31 mouse cellular contexts compared by ENCODE assay signal in the genomic region with DNA sequence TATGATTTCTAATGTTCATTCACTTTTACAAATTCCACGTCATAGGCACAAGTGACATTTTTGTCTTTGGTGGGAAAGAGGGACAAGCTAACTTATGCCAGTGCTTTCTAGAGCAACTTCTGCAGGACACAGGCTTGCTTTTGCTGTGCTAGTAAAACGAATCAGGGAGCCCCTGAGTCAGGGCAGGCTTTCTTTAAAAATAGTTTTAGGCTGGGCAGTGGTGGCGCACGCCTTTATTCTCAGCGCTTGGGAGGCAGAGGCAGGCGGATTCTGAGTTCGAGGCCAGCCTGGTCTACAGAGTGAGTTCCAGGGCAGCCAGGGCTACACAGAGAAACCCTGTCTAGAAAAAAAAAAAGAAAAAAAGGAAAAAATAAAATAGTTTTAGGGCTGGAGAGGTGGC.
"Had no signal": no experiment of that assay in that cellular context is flagged by ENCODE, and none has a peak within 500 bp of the region (broad histone marks: within the 10 kb centered on the region; RNA-seq: fewer than 3 reads in every experiment).

No protein-coding gene starts in this region.

- H3K4me1 ChIP-seq: limb, embryonic 10.5 days; limb, embryonic 12.5 days; limb, embryonic 13.5 days; limb, embryonic 15.5 days; liver, embryonic 12.5 days; liver, embryonic 13.5 days; liver, embryonic 15.5 days; lung, embryonic 15.5 days; midbrain, embryonic 10.5 days; midbrain, embryonic 12.5 days; midbrain, embryonic 13.5 days; midbrain, embryonic 15.5 days; neural tube, embryonic 12.5 days had no signal

- H3K4me2 ChIP-seq: limb, embryonic 12.5 days; limb, embryonic 13.5 days; limb, embryonic 15.5 days; liver, embryonic 11.5 days; liver, embryonic 12.5 days; liver, embryonic 13.5 days; liver, embryonic 15.5 days; lung, embryonic 14.5 days; lung, embryonic 15.5 days; midbrain, embryonic 12.5 days; midbrain, embryonic 13.5 days; midbrain, embryonic 15.5 days; neural tube, embryonic 12.5 days had no signal

- H3K9me3 ChIP-seq: limb, embryonic 10.5 days; limb, embryonic 12.5 days; limb, embryonic 13.5 days; limb, embryonic 15.5 days; liver, embryonic 12.5 days; liver, embryonic 13.5 days; liver, embryonic 15.5 days; lung, embryonic 15.5 days; megakaryocyte, embryonic 14.5 days; midbrain, embryonic 10.5 days; midbrain, embryonic 12.5 days; midbrain, embryonic 13.5 days; midbrain, embryonic 15.5 days; neural tube, embryonic 12.5 days had no signal

- H3K27me3 ChIP-seq: limb, embryonic 12.5 days; limb, embryonic 13.5 days; limb, embryonic 15.5 days; liver, embryonic 12.5 days; liver, embryonic 13.5 days; liver, embryonic 15.5 days; lung, embryonic 15.5 days; megakaryocyte, embryonic 14.5 days; midbrain, embryonic 12.5 days; midbrain, embryonic 13.5 days; midbrain, embryonic 15.5 days; neural tube, embryonic 12.5 days had no signal

- H3K27ac ChIP-seq: limb, embryonic 10.5 days; limb, embryonic 12.5 days; limb, embryonic 13.5 days; limb, embryonic 15.5 days; liver, embryonic 12.5 days; liver, embryonic 13.5 days; liver, embryonic 14.5 days; liver, embryonic 15.5 days; lung, embryonic 15.5 days; macrophage; midbrain, embryonic 10.5 days; midbrain, embryonic 12.5 days; midbrain, embryonic 13.5 days; midbrain, embryonic 15.5 days; neural tube, embryonic 12.5 days had no signal

- DNase-seq: left cerebral cortex, postnatal 4 days; liver; liver, embryonic 13.5 days; liver, postnatal 0 days; lung, adult 18-20 months; lung, adult 2 months; lung, embryonic 14.5 days; lung, postnatal 10 days; lung, postnatal 14 days; lung, postnatal 36 days; lung, postnatal 4 days; midbrain, embryonic 14.5 days had no signal

- H3K9ac ChIP-seq: limb, embryonic 12.5 days; limb, embryonic 13.5 days; limb, embryonic 15.5 days; liver, embryonic 12.5 days; liver, embryonic 13.5 days; liver, embryonic 14.5 days; liver, embryonic 15.5 days; liver, postnatal 0 days; lung, embryonic 14.5 days; lung, embryonic 15.5 days; midbrain, embryonic 12.5 days; midbrain, embryonic 13.5 days; midbrain, embryonic 15.5 days; neural tube, embryonic 12.5 days had no signal

- H3K4me3 ChIP-seq: limb, embryonic 10.5 days; limb, embryonic 12.5 days; limb, embryonic 13.5 days; limb, embryonic 15.5 days; liver, embryonic 12.5 days; liver, embryonic 13.5 days; liver, embryonic 15.5 days; lung, embryonic 15.5 days; megakaryocyte, embryonic 14.5 days; midbrain, embryonic 10.5 days; midbrain, embryonic 12.5 days; midbrain, embryonic 13.5 days; midbrain, embryonic 15.5 days; myocyte; neural tube, embryonic 12.5 days had no signal

- ATAC-seq: liver, embryonic 12.5 days; lung, postnatal 0 days; midbrain, embryonic 13.5 days; midbrain, embryonic 15.5 days; midbrain, embryonic 16.5 days had no signal
